Mouse (Mus musculus) heart, adult 8-10 months (tissue): ENCODE results near the gene Ripply1. TPM values are rescaled to one million over a fixed set of nuclear protein-coding genes. Genes with fewer than 3 reads are reported as not detected.

Experiments
- DNase-seq: peaks from one replicate; pipeline ENCODE4 v3.0.0; 2022; ENCODE audit warnings: low spot score
- total RNA-seq, 4 experiments: library from RNA; stranded (reverse); gene quantifications; 2 replicates each; pipeline ENCODE4 v1.2.4; 2022

Ripply1 gene
- total RNA-seq = not detected

DNA sequence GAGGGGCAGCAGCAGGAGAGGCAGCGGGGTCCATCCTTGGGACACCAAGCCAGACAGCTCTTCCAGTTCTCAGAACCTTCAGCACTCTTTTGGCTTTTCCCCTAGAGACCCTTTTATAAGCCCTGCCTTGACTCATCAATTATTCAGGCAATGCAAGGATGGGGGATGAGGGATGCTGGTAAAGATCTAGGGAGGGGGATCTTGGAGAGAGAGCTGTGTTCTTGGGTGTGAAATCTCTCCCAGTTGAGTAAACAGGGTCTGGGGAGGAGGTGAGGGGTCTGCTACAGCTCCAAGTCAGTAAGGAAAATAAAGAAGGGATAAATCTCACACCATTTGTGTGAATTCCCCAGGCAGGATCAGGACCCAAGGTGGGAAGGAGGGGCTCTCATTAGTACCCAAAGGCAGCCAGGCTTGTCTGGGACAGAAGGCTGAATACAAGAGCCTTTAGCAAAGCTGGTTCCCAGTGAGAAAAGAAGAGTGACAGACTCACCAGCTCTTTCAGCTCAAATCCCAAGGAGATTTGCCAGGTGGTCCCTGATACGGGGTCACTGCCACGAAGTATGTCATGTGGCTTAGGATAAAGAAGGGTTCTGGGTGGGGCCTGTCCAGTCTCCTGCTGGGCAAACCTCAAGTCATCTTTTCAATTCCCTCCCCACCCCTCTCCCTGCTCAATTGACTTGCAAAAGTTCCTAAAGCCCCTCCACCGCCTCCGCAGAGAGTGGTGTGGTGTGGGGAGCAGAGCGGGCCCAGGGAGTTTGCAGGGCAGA is at the start of gene Ripply1:
Gene Ripply1 (minus strand): TSS at position 76 of the 767 bp plus-strand sequence.
- DNase-seq = no peak

DNA sequence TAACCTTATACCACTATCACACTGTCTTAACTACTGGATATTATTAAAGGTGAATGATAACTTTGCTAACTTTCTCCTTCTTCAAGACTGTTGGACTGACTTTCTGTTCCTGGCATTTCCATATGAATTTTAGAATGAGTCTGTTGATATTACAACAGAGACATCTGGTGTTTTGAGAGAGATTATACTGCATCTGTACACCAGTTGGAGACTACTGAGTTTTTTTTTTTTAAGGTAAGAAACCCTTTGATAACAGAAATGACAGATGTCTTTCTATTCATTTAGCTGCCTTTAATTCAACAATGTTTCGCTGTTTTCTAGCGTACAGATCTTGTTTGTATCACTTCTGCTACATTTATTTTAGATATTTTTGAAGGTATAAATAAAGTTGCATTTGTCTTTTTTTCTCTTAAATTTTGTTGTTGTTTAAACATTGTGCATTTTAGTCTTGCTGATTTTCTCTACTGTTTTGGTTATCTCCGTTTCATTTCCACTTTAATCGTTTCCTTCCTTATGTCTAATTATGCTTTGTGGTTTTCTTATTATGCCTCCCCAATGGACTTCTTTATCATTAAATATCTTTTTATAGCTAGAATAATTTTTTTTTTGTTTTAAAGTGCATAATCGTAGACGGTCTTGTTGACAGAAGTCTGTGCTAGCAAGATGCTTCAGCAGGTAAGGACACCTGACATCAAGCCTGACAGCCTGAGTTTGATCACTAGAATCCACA is 46.4 kb upstream of the Ripply1 start:
- DNase-seq = no peak

DNA sequence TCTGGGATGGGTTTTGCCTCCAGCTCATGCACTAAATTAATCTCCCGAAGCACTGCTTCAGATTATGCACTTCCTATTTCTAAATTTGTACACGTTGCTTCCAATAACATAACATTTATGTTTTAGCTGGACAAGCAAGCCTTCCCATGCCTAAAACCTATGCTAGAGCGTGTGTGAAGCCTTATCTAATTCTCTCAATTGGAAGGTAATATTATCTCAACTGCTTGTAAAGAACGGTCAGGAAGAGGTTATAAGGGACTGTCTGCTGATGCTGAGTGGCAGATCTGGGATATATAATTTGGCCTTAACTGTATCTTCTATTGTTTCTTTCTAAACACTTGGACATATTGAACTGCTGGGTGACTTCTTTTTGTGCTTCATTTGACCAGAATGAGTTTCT is 44.8 kb upstream of the Ripply1 start:
- DNase-seq = no peak

DNA sequence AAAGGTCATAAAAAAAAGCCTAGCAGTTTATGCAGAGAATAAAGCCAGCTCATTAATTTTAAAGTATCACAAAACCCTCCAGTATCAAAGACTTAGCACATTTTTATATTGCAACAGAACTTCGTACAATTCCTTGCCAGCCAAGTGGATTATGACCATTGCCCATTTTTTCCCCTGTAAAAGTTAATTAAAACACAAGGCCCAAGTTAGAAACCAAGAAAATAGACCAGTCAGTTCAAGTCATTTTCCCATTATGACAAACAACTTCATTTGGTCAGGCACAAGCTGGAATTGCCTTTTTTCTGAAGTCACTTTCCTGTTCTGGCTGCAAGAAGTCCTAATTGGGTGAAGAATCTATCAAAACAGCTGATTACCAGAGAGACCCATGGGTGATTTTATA is 43.2 kb upstream of the Ripply1 start:
- no peak for DNase-seq

DNA sequence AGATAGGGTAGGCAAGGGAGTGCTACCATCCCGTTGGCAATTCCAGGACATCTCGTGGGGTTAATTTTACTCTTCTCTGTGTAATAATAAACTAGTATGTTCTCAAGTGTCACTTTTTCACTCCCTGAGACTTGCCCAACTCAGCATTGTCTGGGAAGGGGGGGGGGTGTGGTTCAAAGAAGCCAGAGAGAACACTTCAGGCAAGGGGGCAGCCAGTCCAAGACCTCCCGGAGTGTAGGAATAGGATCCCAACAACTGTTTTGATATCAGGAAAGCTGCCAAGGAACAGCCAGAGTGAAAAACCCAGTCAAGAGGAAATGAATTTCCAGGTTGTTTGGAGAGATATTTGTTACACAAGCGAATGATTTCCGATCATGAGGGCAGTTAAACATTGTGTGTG is 33.0 kb upstream of the Ripply1 start:
- no peak for DNase-seq

DNA sequence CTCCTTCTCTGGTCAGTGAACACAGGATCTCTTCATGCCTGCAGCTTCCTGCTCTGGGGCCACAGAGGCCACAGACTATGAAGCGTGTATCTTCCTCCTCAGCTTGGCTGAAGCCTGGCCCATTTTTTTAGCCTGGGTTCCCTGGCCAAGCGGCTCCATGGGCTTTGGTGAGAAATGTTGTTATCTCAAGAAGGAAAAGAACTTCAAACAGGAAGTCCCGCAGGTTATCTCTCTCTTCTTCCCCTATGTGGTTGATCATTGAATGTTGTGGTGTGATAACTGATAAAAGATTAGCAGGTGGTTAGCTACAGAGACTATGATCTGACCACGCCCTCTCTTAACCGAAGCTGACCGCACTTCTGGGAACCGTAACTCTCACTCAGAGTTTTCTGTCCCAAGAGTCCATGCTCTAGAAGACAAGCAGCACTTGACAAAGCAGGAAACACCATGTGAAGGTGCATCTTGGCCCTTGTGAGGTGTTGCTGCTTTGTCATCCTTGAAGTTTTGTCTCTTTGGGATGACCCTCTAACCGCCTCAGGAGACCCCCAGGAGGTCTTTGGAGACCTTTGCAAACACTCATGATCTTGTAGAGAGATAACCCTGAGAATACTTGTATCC is 32.0 kb upstream of the Ripply1 start:
- no peak for DNase-seq

DNA sequence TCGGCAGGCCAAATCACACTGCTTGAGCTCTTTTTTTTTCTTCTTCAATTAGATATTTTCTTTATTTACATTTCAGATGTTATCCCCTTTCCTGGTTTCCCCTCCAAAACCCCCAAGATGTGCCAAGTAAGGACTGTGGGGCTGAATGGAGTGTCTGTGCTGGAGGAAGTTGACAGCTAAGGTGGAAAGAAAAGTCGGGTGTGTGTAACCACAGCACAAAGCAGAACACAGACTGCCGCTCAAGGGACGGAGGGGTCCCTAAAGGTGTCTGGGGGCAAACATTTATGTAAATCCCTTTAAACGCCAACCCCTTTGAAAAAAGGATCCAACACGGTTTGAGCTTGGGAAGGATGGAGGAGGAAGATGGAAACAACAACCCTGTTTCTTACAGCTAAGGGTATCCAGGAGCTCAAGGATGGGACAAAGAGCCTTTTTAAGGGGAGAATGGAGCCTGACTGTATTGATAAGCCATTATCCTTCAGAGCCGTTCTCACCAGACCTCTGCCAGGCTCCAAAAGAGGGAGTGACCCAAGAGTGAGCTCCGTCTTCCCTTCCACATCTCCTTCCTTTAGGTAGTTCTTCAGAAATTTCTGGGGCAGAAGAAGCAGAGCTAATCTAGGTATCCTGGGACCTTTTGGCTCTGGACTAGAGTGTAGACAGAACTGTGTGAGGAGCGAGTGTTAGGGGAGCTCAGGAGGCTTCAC is 31.3 kb upstream of the Ripply1 start:
- DNase-seq = no peak

DNA sequence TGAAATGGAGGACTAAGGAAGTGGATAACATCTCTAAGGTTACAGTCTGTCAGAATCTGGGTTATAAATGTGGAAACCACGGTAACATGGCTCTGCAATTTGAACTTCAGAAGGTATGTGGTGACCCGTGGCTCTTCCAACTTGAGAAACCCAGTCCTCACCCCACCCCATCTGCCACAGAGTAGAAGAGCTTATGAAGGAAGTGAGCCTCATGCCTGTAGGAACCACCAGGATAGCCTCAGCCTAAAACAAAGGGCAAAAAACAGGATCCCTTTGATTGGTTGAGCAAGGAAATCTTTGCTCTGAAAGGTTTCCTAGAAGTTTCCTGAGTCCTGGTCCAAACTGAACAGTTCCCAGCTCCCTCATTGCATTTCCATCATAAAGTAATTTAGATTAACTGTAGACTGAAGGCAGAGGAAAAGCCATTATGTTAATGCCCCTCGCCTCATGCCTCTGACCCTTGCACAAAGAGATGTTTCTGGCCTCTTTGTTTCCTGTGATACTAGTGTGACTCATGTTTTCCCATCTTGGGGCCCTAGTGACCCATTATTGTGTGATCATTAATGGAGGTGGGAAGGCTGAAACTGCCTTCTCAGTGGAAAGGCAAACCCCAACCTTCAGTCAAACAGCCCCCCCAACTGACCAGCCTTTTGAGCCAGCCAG is 30.6 kb upstream of the Ripply1 start:
- DNase-seq = no peak

DNA sequence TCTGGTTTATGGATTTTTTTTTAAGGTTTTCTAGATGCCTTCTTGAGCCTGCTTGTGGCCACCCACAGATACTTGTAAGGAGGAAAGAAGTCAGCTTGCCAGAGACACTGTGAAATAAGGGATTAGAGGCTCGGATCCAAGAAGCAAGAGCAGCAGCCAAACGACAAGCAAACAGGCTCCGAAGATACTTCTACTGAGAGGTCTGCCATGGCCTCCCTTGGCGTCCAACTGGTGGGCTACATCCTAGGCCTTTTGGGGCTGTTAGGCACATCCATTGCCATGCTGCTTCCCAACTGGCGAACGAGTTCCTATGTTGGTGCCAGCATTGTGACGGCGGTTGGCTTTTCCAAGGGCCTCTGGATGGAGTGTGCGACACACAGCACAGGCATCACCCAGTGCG is 26.3 kb upstream of the Ripply1 start:
- no peak for DNase-seq

DNA sequence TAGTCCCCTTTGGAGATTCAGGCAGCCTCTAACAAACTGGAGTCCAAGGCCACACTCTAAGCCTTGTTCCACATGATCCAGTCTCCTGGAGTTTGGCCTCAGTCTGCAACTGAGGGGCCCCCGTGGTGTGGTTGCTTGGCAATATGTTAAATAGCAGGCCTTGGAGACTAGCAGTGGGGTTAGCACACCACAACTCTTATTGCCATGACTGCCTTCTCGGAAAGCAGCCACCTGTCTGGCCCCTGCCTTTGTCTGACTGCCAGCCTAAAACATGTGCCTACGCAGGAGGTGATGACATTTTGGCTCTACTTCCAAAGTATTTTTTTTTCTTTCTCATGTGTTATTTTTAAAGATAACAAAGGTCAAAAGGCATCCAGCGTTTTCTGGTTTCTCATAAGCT is 25.9 kb upstream of the Ripply1 start:
- DNase-seq = no peak

DNA sequence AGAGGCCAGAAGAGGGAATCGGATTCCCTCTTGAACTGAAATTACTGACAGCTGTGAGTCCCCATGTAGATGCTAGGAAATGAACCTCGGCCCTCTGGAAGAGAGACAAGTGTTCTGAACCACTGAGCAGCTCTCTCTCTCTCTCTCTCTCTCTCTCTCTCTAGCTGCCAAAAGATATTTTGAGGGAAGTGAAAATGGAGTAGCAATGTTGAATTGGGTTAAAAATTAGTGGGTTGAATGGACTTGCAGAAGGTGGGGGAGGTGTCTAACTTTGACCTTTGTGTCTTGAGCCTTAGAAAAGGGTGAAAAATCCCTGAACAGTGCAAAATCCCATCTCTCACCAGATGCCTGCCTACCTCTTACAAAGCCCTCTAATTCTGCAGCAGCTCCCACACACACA is 25.2 kb upstream of the Ripply1 start:
- no peak for DNase-seq

DNA sequence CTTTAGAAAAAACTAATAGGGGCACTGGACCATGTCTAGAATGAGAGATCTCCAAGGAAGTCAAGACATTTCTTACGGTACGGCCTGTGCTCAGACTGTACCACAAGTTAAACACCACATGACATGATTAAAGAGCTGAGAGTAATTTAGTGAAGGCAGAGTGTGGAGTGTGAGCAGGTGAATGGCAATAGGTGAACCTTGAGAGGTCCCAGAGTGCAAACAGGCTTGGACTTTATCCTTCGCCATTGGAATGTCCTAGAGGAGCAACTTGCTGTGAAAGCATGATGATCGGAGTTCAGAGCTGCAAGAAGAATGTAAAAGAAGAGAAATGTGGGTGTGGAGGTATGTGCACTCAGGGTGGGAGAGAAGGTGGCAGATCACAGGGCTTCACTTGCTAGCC is 23.8 kb upstream of the Ripply1 start:
- DNase-seq = no peak

DNA sequence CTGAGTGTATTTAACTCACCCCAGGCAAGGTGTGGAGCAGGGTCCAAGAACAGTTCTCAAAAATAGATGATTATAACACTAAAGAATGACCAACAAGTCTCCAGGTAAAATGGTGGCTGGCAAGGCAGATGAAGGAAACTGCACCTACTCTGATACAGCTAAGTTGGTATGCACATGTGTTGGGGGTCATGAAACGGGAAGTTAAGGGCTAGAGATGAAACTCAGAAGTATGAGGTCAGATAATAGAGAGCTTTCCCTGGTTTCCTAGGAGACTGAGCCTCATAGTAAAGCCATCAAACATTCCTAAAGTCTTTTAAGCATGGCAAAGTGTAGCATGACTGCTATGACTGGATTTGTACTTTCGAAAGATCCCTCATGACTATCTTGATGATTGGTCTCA is 20.9 kb upstream of the Ripply1 start:
- no peak for DNase-seq

DNA sequence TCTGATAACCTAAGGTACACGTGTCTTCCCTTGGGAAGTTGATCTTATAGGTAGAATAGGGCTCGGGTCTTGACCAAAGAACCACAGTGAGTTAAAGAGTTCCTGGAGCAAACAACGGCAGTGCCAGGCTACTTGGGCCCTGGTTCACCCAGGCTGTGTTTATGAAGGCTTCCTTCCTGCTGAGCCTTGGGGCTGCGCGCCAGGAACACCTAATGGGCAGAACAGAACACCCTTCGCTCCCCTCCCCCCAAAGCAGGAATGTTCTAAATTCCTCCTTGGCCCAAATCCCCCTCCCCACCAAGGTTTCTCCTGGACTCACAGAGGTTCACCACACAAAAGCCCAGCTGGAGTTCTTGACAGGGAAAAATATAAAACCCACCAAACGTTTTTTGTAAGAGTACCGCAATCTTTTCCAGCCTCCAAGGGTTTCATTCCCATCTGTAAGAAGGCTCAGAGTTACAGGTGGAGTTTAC is 18.3 kb upstream of the Ripply1 start, which contains the start of gene Cldn2:
Gene Cldn2 (plus strand): TSS at position 423 of the 473 bp plus-strand sequence.
- DNase-seq = no peak

DNA sequence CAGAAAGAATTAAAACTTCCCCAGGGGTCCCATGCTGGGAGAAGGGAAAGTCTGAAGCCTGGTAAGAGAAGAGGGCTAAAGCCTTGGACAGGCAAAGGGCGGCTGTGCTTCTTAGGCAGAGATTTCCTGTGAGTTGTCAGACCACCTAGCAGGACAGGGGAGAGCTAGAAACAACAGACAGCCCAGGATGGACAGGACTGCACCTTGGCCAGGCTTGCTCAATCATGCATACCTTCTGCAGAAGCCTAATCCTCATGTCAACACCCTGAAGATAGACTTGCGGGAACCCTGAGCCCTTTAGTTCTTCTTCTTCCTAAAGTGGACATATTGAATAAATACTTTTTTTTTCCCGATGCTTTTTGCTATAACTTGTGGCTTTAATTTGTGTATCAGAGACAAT is 17.8 kb upstream of the Ripply1 start:
- no peak for DNase-seq

DNA sequence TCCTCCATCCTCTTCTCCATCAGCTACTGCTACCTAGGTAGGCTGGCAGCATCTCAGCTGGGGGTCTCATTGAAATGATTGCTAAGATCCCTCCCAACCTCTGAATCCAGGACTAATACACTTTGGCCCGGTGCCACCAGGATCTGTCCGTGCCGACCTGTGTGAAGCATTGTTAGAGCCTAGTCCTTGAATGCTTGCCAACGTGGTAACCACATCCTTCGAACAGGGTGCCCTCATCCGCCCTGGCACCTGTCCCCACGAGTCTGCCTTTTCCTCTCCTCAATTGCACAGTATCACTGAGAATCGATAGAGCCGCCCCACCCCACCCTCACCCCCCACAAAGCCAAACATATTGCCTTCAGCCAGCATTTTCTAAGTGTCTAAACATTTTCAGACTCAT is 15.7 kb upstream of the Ripply1 start:
- DNase-seq = no peak

DNA sequence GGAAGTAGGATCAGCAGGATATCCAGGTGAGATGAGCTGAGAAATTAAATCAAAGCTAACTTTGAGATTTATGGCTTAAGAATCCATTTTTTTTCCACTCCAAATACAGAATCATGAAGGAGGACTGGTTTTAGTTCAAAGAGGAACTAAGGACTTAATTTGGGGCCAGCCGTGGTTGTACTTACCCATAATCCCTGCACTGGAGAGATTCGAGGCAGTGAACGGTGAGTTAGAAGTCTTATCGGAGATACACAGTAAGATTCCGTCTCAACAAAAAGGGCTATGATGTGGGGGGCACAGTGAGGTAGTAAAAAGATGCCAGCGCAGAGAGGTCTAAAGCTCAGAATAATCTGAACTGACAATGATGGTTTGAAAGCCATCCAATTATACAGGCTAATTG is 13.9 kb upstream of the Ripply1 start:
- DNase-seq = no peak

DNA sequence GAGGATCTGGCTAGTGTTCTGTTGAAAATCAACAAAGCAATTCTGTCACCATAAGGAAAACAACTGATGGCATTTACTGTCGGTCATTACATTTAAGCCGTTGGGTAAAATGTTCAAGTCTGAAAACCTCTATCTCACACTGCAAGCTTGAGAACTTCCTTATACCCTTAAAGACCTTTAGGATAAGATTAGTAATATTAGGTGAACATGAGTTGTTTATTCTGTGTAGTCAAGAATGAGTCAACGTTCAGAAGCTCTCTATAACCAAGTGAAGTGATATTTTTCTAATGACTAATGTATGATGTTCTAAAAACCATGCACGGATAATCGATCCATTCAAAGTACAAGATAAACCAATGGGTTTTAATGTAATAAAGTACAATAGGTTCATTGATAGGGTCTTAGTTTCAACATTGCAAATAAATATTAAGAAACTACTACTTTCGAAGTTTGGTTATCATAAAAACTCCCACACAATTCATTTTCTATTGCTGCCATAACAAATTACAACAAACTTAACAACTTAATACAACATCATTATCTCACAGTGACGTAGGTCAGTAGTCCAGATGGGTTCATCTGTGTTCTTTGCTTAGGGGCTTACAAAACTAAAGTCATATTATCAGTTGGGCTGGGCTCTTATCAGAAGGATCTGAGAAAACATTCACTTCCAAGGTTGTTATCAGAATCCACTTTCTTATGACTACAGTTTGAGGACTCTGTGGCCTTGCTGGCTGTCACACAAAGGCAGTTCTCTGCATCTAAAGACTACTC is 12.1 kb upstream of the Ripply1 start:
- DNase-seq = no peak

DNA sequence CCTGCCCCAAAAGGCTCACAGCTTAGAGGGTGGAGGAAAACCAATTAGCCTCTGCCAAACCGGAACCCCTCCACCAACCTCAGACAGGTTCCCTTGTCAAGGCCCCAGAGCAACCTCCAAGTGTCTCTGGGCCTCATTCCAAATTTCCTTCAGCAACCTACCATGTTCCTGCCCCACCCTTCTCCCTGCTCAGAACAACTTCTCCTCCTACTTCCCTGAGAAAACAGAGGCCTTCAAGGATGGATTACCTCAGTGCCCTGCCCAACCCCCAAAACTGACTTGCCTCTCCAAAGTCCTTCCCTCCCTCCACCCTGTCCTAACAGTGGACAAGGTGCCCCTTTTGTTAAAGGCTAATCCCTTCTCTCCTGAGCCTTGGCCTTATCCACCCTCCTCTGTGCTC is 3.6 kb upstream of the Ripply1 start:
- peak; percentile 2 for DNase-seq

DNA sequence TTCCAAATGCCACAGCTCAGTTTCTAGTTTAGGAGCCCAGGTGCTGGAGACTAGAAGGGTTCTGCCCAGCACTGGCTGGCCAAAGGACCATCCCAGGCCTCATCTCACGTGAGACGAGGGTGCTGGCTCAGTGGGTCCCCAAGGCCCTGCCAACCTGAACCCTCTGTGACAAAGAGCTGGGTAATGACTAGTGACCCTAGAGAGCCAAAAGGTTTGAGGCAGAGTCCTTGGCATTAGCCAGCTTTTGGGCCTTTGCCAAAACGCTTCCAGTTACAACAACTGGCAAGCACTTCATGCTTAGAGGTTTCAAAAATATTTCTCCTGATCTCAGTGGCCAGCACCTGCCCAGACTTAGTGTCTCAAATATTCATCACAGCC is 881 bp upstream of the Ripply1 start:
- peak; percentile 5 for DNase-seq

DNA sequence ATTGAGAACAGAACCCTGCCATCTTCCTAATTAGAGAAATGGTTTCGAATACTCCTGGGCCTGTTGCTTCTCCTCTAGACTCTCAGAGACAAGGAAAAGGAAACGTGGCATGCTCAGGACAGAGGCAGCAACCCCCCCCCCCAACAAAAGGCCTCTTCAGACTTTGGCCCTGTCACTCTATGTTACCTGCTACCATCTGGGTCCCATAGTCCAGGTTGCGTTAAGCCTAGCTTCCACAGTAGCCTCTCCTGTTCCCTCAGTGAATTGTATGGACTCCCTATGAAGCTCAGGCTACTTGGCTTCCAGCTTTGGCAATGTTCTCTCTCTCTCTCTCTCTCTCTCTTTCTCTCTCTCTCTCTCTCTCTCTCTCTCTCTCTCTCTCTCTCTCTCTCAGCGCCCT is 590 bp downstream of the Ripply1 start:
- DNase-seq = no peak
